8 mouse cellular contexts compared by ENCODE assay signal in genomic region chr5:146230864-146231654, GRCm38 (mm10). TPM values are rescaled to one million over a fixed set of nuclear protein-coding genes. Genes with fewer than 3 reads are reported as not detected.
DNase-seq lines count a peak whose midpoint lies in the region; ATAC-seq and TF ChIP-seq lines count a peak whose summit lies in the region.

Gene Cdk8, plus strand, starts transcription at chr5:146231230.

- H3K27me3 ChIP-seq in hindbrain, postnatal 0 days (ENCODE audit: insufficient read depth, low read length) = no peaks in the 10 kb centered on the region

- no peaks in the 10 kb centered on the region for H3K36me3 ChIP-seq in hindbrain, postnatal 0 days (ENCODE audit: insufficient read depth, low read length)

- peak within 1 kb of the TSS; percentile 98 for H3K27ac ChIP-seq in gastrocnemius, adult 2 months
- H3K27ac ChIP-seq in hindbrain, postnatal 0 days = peak within 1 kb of the TSS; percentile 90
- peak within 1 kb of the TSS; percentile 94 for H3K27ac ChIP-seq in left cerebral cortex, adult 2 months

- H3K4me3 ChIP-seq in gastrocnemius, adult 2 months = peak within 1 kb of the TSS; percentile 89
- H3K4me3 ChIP-seq in hindbrain, postnatal 0 days (ENCODE audit: low read length) = peak within 1 kb of the TSS; percentile 76
- H3K4me3 ChIP-seq in left cerebral cortex, adult 2 months = peak within 1 kb of the TSS; percentile 70

- ATAC-seq in common myeloid progenitor, adult 5-6 weeks (replicated peaks; ENCODE audit: low read depth, poor library complexity, severe bottlenecking) = peak; percentile 84
- ATAC-seq in hindbrain, postnatal 0 days = peak; percentile 95
- peak; percentile 92 for ATAC-seq in megakaryocyte, adult 5-6 weeks (ENCODE audit: poor library complexity, severe bottlenecking)

- no peak for TF ChIP-seq CTCF in gastrocnemius, adult 2 months (IDR thresholded peaks at IDR 0.05)
- peak; percentile 40 for TF ChIP-seq CTCF in hindbrain, postnatal 0 days (IDR thresholded peaks at IDR 0.05; ENCODE audit: low read depth)
- no peak for TF ChIP-seq CTCF in left cerebral cortex, adult 2 months (IDR thresholded peaks at IDR 0.05)

- H3K9me3 ChIP-seq in hindbrain, postnatal 0 days (ENCODE audit: low read length) = no peaks in the 10 kb centered on the region

- peak within 1 kb of the TSS; percentile 87 for H3K4me2 ChIP-seq in hindbrain, postnatal 0 days (ENCODE audit: low read depth, low read length)

- intact Hi-C loops in gastrocnemius, adult 2 months (cut with DNase I) = no loop called here
- intact Hi-C loops in left cerebral cortex, adult 2 months (cut with DNase I) = loop anchor here (1.0 to 5.0 kb wide), 3 partner anchors 10 to 56 kb away; partner anchors contain the start of gene Rnf6

- peak within 1 kb of the TSS; percentile 72 for H3K9ac ChIP-seq in hindbrain, postnatal 0 days (replicated peaks; ENCODE audit: low read length)

- no peaks in the 10 kb centered on the region for H3K4me1 ChIP-seq in hindbrain, postnatal 0 days (ENCODE audit: insufficient read depth, low read length)

- peak; percentile 98 for DNase-seq in ZHBTc4 (ENCODE audit: low read depth, low spot score)
- peak; percentile 95 for DNase-seq in gastrocnemius, adult 2 months
- DNase-seq in hindbrain, postnatal 0 days (ENCODE audit: low spot score) = peak; percentile 98
- DNase-seq in left cerebral cortex, adult 2 months (ENCODE audit: extremely low spot score in 1 of 2, low spot score in 2 of 2) = peak; percentile 92 to 95
- DNase-seq in right cerebral cortex, adult 2 months (ENCODE audit: low spot score in 2 of 2) = peak; percentile 91 to 95
- DNase-seq in urinary bladder, postnatal 14 days (ENCODE audit: low spot score) = peak; percentile 92

- under 1% methylated on average over 74 of the region's 102 CpGs for WGBS in hindbrain, postnatal 0 days

RNA-seq across cellular contexts. Expression of gene Cdk8, which starts in this region (rescaled TPM):
- total RNA-seq in common myeloid progenitor, adult 5-6 weeks (2017) = 44.0 and 46.9 TPM in 2 replicates
- total RNA-seq in gastrocnemius, adult 2 months (2021) = 10 to 100 TPM; 16.8 to 17.6 TPM
- total RNA-seq in hindbrain, postnatal 0 days (2014; rRNA removed) = 33.8 and 36.0 TPM in 2 replicates
- 13.2 and 14.4 TPM in 2 replicates for polyA plus RNA-seq in hindbrain, postnatal 0 days (2015; fragmentation: Nextera tagmentation; extraction: Ambion mirVana)
- 10 to 100 TPM; 42.6 to 44.0 TPM for total RNA-seq in left cerebral cortex, adult 2 months (2021)
- 25.3 and 31.1 TPM in 2 replicates for total RNA-seq in megakaryocyte, adult 5-6 weeks (2015)
- 23.3 and 24.0 TPM in 2 replicates for total RNA-seq in megakaryocyte, adult 5-6 weeks (2017)

Comparison
In these comparisons a context has a peak if more than half of its experiments do, and no peak if none do; other contexts are left out.
1. Peak in every context shown above with its lines: DNase-seq, ATAC-seq, H3K4me3 ChIP-seq and H3K27ac ChIP-seq.